Mouse (Mus musculus): ENCODE results near the gene Syn2. TPM values are rescaled to one million over a fixed set of nuclear protein-coding genes. Genes with fewer than 3 reads are reported as not detected.

Gene Syn2
- polyA plus RNA-seq, 1 experiment from 2014 or later = 13.2 TPM

DNA sequence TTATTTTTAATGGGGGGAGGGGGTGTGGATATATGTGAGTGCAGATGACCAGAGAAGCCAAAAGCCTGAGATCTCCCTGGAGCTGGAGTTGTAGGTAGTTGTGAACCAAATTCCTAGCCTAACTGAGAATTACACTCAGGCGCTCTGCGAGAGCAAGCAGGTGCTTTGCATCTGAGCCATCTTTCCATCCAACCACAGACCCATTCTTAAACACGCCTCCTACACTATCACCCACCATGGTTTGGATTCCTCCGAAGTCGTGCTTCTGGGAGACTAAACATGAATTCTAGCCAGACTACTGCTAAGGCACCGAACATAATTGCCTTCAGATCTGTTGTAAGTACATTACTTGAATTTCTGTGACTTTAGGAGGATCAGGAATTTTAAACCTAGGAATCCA lies 151.7 kb downstream of the Syn2 start:
- no peak overlapping the region for H3K27ac ChIP-seq
- H3K4me2 ChIP-seq (replicated peaks) = no peak overlapping the region
- H3K4me1 ChIP-seq = peaks cover 3% of the 10 kb centered on the region; the same call in 1 of the 2 replicates
- no peaks in the 10 kb centered on the region for H3K27me3 ChIP-seq
- no peak overlapping the region for H3K9ac ChIP-seq
- no peak for ATAC-seq (ENCODE audit: low FRiP score)
- H3K36me3 ChIP-seq = no peaks in the 10 kb centered on the region
- H3K9me3 ChIP-seq (replicated peaks) = no peaks in the 10 kb centered on the region
- 88% methylated on average over 6 of the region's 6 CpGs for WGBS
- no peak overlapping the region for H3K4me3 ChIP-seq

DNA sequence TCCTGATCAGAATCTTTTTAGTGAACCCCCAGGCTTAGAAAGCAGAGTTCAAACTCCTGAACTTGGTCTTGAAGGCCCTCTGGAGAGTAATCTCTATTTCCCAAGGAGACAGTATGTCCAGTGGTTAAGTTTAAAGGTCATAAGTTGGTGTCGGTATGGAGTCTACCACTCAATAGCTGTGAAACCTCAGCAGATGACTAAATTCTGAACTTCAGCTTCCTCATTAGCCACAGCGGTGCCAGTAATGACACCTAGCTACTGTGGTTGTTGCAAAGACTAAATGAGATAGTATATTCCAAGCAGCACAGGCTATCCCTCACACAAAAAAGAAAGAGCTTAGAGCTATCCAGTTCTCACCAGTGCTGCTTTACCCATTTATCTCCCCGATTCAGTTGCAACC lies 153.5 kb downstream of the Syn2 start:
- Histone ChIP-seq H3K9ac (no peak overlapping the region), H3K9me3 (replicated peaks) (no peaks in the 10 kb centered on the region), H3K4me1 (peaks cover 3% of the 10 kb centered on the region; the same call in 1 of the 2 replicates), H3K36me3 (no peaks in the 10 kb centered on the region), H3K27ac (no peak overlapping the region), H3K4me3 (no peak overlapping the region), H3K4me2 (replicated peaks) (no peak overlapping the region), H3K27me3 (no peaks in the 10 kb centered on the region)
- 92% methylated on average over 3 of the region's 3 CpGs for WGBS
- no peak for ATAC-seq (ENCODE audit: low FRiP score)

DNA sequence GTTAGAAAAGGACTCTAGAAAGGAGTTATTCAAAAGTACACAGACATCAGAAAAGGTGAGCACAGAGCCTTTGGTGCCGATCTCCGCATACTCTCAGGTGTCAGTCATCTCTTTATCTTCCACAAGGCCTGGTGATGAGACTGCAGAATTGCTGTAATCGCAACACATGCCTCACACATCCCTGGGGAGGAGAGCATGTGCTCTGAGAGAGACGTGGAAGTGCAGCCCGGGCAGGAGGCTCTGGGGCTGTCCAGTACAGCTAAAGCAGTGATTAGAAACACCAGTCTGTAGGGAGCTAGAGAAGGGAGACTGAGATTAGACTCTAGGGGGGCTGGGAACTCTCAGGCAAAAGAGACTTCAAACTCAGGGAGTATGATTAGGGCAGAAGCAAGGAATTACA lies 155.9 kb downstream of the Syn2 start:
- Histone ChIP-seq H3K4me2 (replicated peaks) (no peak overlapping the region), H3K27me3 (no peaks in the 10 kb centered on the region), H3K4me1 (peaks cover 3% of the 10 kb centered on the region; the same call in 1 of the 2 replicates), H3K36me3 (no peaks in the 10 kb centered on the region), H3K9ac (no peak overlapping the region), H3K4me3 (no peak overlapping the region), H3K27ac (no peak overlapping the region), H3K9me3 (replicated peaks) (no peaks in the 10 kb centered on the region)
- no peak for ATAC-seq (ENCODE audit: low FRiP score)
- 57% methylated on average over 5 of the region's 5 CpGs for WGBS

DNA sequence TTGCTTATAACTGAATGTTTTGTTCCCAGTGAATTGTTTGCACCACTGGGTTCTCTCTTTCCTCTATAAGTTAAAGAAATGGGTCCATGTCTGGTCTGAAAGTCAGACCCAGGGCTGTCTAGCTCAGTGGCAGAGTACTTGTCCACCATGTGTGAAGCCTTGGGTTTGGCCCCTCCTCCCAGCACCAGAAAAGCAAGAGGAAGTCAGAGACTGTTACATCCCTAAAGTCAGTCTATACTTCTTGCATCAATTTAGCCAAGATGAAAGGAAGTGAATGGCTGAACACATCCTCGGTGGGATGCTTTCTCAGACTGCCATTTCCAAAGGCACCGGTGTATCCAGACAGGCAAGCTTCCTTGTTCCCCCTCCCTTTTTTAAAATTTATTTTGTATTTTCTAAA lies 156.4 kb downstream of the Syn2 start:
- Histone ChIP-seq H3K4me1 (peaks cover 3% of the 10 kb centered on the region; the same call in 1 of the 2 replicates), H3K36me3 (no peaks in the 10 kb centered on the region), H3K9me3 (replicated peaks) (no peaks in the 10 kb centered on the region), H3K4me2 (replicated peaks) (no peak overlapping the region), H3K9ac (no peak overlapping the region), H3K27ac (no peak overlapping the region), H3K4me3 (no peak overlapping the region), H3K27me3 (no peaks in the 10 kb centered on the region)
- ATAC-seq (ENCODE audit: low FRiP score) = no peak
- WGBS = 88% methylated on average over 2 of the region's 2 CpGs

DNA sequence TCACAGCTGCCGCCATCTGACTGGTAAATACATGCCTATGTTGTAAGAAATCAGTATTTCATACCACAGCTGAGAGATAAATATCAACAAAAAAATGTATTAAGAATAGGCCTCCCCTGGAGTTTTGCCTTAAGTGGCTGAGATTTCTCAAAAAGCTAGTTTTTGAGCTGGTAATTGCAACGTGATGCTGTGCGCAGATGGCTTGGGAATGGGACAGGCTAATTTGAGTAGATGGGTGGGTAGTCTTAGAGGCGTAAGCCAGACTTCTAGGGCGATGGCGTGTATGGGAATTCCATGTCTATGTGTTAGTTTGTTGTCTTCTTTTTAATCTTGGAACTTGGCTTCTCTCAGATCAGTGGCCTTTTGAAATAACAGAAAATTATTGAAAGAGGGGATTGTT lies 157.1 kb downstream of the Syn2 start:
- H3K36me3 ChIP-seq = no peaks in the 10 kb centered on the region
- no peak overlapping the region for H3K27ac ChIP-seq
- H3K4me2 ChIP-seq (replicated peaks) = no peak overlapping the region
- peaks cover 3% of the 10 kb centered on the region; the same call in 1 of the 2 replicates for H3K4me1 ChIP-seq
- no peaks in the 10 kb centered on the region for H3K9me3 ChIP-seq (replicated peaks)
- WGBS = 90% methylated on average over 6 of the region's 6 CpGs
- H3K4me3 ChIP-seq = no peak overlapping the region
- H3K9ac ChIP-seq = no peak overlapping the region
- no peaks in the 10 kb centered on the region for H3K27me3 ChIP-seq
- ATAC-seq (ENCODE audit: low FRiP score) = no peak

DNA sequence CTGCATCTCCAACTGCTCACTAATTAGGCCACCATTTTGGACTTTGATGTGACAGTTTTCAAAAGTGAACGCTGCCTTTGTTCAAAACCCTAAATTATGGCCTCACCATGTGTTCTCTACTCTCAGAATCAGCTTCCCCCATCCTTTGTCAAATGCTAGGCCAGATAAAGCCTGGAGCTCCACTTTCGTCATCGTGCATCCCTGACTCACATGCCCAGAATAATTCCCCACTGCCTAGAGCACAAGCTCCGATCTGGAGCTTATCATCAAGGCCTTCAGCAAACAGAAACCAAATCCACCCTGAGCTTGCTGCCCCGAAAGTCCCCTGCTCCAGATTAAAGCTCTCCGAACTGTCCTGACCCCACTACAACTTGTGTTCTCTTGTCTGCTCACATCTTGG lies 157.9 kb downstream of the Syn2 start:
- Histone ChIP-seq H3K27me3 (no peaks in the 10 kb centered on the region), H3K9me3 (replicated peaks) (no peaks in the 10 kb centered on the region), H3K4me3 (no peak overlapping the region), H3K27ac (no peak overlapping the region), H3K36me3 (no peaks in the 10 kb centered on the region), H3K9ac (no peak overlapping the region), H3K4me1 (peaks cover 3% of the 10 kb centered on the region; the same call in 1 of the 2 replicates), H3K4me2 (replicated peaks) (no peak overlapping the region)
- ATAC-seq (ENCODE audit: low FRiP score) = no peak
- WGBS = 87% methylated on average over 6 of the region's 6 CpGs

DNA sequence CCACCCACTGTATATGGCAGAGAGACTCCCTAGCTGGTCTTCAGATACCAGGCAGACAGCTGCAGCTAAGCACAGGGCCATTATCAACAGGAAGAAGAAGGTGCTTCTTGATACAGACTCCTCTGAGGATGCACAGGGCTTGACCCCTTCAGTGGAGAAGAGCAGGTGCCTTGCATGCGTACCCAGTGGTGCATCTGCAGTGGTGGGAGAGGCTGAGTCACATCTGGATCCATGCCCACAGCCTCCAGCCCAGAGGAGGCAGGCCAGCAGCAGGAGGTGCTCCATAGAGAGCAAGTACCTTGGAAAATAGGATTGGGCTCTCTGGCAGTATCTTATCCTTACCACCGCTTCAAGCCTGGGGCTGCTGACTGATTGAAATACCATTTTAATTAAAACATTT lies 159.2 kb downstream of the Syn2 start:
- Histone ChIP-seq H3K4me2 (replicated peaks) (no peak overlapping the region), H3K27ac (no peak overlapping the region), H3K4me1 (peaks cover 3% of the 10 kb centered on the region; the same call in 1 of the 2 replicates), H3K36me3 (no peaks in the 10 kb centered on the region), H3K4me3 (no peak overlapping the region), H3K9ac (no peak overlapping the region), H3K27me3 (no peaks in the 10 kb centered on the region), H3K9me3 (replicated peaks) (no peaks in the 10 kb centered on the region)
- 86% methylated on average over 2 of the region's 2 CpGs for WGBS
- ATAC-seq (ENCODE audit: low FRiP score) = no peak

DNA sequence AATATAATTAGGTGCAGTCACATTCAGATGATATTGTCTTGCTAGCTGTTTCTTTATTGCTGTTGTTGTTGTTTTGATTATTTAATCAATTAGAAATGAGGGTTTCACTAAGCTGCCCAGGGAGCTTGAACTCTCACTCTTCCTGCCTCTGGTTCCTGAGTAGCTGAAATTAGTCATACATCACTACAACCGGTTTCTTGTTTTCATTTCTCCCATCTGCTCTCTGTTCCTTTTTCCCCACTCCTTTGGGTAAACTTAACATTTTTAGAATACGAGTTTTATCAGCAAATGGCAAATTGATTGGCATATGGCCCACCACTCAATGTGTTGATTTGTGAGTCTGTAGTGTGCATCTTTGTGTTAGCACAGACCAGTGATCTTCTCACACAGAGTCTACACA lies 172.4 kb downstream of the Syn2 start:
- H3K27ac ChIP-seq = no peak overlapping the region
- ATAC-seq (ENCODE audit: low FRiP score) = no peak
- no peak overlapping the region for H3K4me3 ChIP-seq
- no peaks in the 10 kb centered on the region for H3K36me3 ChIP-seq
- H3K4me1 ChIP-seq = no peaks in the 10 kb centered on the region
- H3K9me3 ChIP-seq (replicated peaks) = no peaks in the 10 kb centered on the region
- no peaks in the 10 kb centered on the region for H3K27me3 ChIP-seq
- 76% methylated on average over 2 of the region's 2 CpGs for WGBS
- no peak overlapping the region for H3K9ac ChIP-seq
- H3K4me2 ChIP-seq (replicated peaks) = no peak overlapping the region

DNA sequence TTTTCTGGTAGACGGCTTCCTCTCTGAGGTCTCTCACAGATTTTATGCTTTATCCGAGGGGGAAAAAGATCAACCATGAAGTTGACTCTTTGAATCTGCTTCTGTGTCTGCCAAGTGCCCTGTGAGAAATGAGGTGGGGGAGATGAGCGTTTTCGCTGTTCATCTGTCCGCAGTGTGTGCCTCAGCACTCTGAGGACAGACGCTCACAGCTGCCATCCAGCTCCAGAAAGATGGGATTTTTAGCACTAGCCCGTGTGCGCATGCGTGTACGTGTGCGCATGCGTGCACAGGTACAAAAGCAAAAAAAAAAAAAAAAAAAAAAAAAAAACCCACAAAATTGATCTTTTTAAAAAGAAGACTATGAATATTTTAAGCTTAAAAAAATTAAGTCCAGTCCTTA lies 178.1 kb downstream of the Syn2 start:
- H3K4me2 ChIP-seq (replicated peaks) = peak overlapping the region; percentile 32; the same call in 1 of the 2 replicates
- 63% methylated on average over 12 of the region's 12 CpGs for WGBS

DNA sequence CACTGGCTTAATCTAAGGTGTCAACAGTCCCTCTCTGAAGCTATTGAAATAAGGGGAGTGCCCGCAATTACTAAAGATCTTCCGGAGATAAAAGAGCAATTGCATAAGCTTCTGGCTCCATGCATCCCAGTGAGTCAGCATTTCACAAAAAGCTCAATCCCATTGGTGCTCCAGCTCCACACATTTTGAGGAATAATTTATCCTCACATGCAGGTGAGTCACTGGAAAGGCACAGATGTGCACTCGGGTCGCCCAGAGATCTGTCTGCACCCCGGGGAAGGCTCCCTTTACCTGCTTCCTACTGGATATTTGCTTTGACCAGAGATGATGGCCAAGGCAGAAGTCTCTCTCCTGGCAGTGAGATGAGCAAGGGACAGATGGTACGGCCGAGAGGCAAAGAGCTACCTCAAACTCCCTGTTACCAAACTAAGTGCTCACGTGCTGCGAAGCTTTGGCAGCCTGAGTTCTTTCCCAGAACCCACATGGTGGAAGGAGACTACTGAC lies 178.6 kb downstream of the Syn2 start:
- Histone ChIP-seq H3K4me2 (replicated peaks) (no peak overlapping the region), H3K9me3 (replicated peaks) (no peaks in the 10 kb centered on the region), H3K4me1 (no peaks in the 10 kb centered on the region), H3K9ac (no peak overlapping the region), H3K27ac (no peak overlapping the region), H3K4me3 (no peak overlapping the region), H3K36me3 (no peaks in the 10 kb centered on the region), H3K27me3 (no peaks in the 10 kb centered on the region)
- WGBS = 81% methylated on average over 9 of the region's 9 CpGs
- ATAC-seq (ENCODE audit: low FRiP score) = no peak

More for the DNA sequence above, 178.1 kb downstream of the Syn2 start:
- H3K36me3 ChIP-seq = no peaks in the 10 kb centered on the region
- no peak overlapping the region for H3K9ac ChIP-seq
- H3K27me3 ChIP-seq = no peaks in the 10 kb centered on the region
- H3K9me3 ChIP-seq (replicated peaks) = no peaks in the 10 kb centered on the region
- no peak overlapping the region for H3K27ac ChIP-seq
- H3K4me3 ChIP-seq = no peak overlapping the region
- no peak for ATAC-seq (ENCODE audit: low FRiP score)
- H3K4me1 ChIP-seq = no peaks in the 10 kb centered on the region

DNA sequence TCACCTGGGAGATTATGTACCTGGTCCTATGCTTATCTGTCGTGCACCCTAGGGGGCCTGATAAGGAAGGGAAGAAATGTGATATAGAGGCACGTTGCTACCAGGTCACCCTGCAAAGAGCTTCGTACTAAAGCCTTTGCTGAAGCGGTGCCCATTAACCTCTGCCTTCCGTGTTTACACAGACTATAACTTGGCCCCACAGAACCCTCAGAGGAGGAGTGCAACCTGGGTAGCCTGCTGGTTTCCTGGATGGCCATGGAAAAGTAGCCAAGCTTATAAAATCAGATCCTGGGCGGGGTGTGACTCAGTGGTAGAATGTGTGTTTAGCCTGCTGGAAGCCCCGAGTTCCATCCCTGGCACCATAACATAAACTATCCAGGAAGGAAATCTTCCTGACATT lies 179.2 kb downstream of the Syn2 start:
- Histone ChIP-seq H3K4me3 (no peak overlapping the region), H3K9me3 (replicated peaks) (no peaks in the 10 kb centered on the region), H3K36me3 (no peaks in the 10 kb centered on the region), H3K27me3 (no peaks in the 10 kb centered on the region), H3K4me1 (no peaks in the 10 kb centered on the region), H3K27ac (no peak overlapping the region), H3K9ac (no peak overlapping the region), H3K4me2 (replicated peaks) (no peak overlapping the region)
- 84% methylated on average over 7 of the region's 7 CpGs for WGBS
- ATAC-seq (ENCODE audit: low FRiP score) = no peak

DNA sequence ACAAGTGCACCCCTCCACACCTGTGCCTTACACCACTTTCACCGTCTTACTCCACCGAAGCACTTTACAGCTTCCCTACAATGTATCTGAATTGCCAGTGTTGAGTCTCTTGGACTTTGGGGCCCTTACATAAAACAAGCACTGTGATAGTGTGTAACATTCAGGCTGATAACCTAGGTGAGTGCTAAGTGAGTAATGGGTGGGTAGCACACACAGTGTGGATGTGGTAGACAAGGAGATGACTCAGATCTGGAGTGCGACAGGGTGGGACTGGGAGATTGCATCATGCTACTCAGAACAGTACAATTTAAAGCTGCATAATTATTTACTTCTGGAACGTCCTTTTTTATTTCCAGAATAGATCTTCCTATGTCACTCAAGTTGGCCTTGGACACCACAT lies 181.1 kb downstream of the Syn2 start:
- no peaks in the 10 kb centered on the region for H3K36me3 ChIP-seq
- no peaks in the 10 kb centered on the region for H3K9me3 ChIP-seq (replicated peaks)
- no peak for ATAC-seq (ENCODE audit: low FRiP score)
- no peaks in the 10 kb centered on the region for H3K4me1 ChIP-seq
- no peaks in the 10 kb centered on the region for H3K27me3 ChIP-seq
- H3K4me2 ChIP-seq (replicated peaks) = no peak overlapping the region
- WGBS = 91% methylated on average over 4 of the region's 4 CpGs
- no peak overlapping the region for H3K4me3 ChIP-seq
- H3K27ac ChIP-seq = no peak overlapping the region
- H3K9ac ChIP-seq = no peak overlapping the region

DNA sequence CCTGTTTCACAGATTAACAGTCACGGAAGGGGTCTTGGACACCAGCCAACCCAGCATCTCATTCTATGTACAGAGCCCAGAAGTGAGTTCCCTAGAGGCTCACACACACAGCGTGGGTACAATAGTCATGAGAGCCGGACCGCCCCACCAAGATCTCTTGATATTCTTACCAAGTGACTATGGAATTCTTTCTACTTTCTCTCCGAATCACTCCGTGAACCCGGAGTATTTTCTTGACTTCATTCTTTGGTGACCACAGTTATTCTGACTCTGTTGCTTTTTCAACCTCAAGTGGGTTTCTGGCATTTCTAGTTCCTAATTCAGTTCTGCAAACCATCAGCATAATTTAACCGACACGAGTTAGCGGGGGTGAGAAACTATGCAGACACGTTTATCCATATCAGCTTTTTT lies 182.1 kb downstream of the Syn2 start:
- Histone ChIP-seq H3K9ac (no peak overlapping the region), H3K27me3 (no peaks in the 10 kb centered on the region), H3K9me3 (replicated peaks) (no peaks in the 10 kb centered on the region), H3K4me2 (replicated peaks) (no peak overlapping the region), H3K36me3 (no peaks in the 10 kb centered on the region), H3K4me1 (no peaks in the 10 kb centered on the region), H3K27ac (no peak overlapping the region), H3K4me3 (no peak overlapping the region)
- ATAC-seq (ENCODE audit: low FRiP score) = no peak
- 81% methylated on average over 11 of the region's 11 CpGs for WGBS

Measured in hindbrain, embryonic 12.5 days (tissue).